Mouse (Mus musculus): ENCODE data around the gene Nop14.

GRCm38 (mm10) chr5:34634746-34635400, 25.1 kb downstream of the Nop14 start:
- no peak for TF ChIP-seq CTCF (IDR thresholded peaks at IDR 0.05; ENCODE audit: borderline replicate concordance, control insufficient read depth, extremely low read depth, insufficient read depth, low read length, poor library complexity)
- no peak for TF ChIP-seq POLR2A (IDR thresholded peaks at IDR 0.05; ENCODE audit: control insufficient read depth, extremely low read depth, insufficient read depth, low read length, poor library complexity)
